Mouse (Mus musculus): ENCODE results near the gene Gabrd. TPM values are rescaled to one million over a fixed set of nuclear protein-coding genes. Genes with fewer than 3 reads are reported as not detected.

Gabrd gene
- not detected for polyA plus RNA-seq (2014; fragmentation: Illumina TruSeq; extraction: RNeasy Lipid Tissue Mini Kit (QIAGEN cat#74804); ENCODE audit: low read depth, low replicate concordance)

DNA sequence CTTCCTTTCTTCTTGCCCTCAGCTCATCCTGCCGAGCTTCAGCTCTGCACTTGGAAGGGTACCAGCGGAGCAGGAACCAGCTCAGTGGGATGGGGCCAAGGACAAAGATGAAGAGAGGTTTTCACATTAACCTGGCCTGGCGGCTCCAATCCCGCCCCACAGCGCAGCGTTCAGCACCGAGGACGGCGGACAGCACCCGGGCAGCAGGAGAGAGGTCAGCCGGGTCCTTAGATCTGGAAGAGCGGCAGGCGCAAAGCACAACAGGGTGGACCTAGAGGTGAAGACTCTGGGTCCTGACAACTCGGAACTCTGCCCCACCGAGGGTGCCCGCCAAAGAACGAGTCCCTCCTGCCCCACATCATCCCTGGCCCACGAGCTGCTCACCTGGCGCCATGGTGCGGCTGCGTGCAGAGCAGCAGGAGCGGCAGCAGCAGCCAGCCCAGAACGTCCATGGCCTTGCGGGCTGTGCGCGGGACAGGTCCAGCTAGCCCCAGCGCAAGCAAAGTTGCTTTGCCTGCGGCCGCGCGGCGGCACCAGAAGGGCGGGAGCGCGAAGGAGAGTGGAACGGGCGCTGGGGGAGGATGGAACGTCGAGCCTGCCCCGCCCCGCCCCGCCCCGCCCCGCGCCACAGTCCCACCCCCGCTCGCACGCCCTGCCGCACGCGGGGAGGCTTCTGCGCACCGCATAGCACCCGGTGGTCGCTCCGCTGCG lies at the start of gene Gabrd:
Gene Gabrd, minus strand, starts transcription at position 602 of the 711 bp plus-strand sequence.

GRCm38 (mm10) chr4:155409058-155409776 lies 11.3 kb upstream of the Gabrd start, which contains the start of gene Cfap74:
Gene Cfap74 (plus strand): TSS chr4:155409190.

DNA sequence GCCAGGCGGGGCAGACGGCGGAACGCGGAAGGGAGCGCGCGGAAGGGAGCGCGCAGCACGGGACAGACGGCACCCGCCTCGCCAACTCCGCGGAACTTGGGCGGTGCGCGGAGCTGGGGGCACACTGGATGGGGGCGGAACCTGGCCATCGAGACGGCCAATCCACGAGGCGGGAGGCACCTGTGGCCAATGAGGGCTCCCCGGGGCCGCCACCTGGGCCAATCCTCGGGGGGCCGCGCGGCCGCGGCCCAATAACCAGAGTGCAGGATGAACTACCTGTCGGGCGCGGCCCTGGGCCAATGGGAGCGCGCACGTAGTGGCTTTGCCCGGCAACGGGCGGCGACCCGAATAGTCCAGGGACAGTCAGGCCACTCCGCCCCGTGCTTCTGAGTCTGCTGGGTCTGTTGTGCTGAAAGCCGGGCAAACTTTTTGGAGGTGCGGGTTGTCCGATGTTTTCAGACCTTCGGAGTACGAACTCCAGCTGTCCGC lies 36.6 kb downstream of the Gabrd start, which contains the start of gene Prkcz:
Gene Prkcz, minus strand, starts transcription at position 59 of the 489 bp plus-strand sequence.

Other genes with a start within 250 kb of the Gabrd start
- 15.2 TPM for gene Ski, start 175.5 kb downstream of the Gabrd start, polyA plus RNA-seq (2014; fragmentation: Illumina TruSeq; extraction: RNeasy Lipid Tissue Mini Kit (QIAGEN cat#74804); ENCODE audit: low read depth, low replicate concordance)
- 1.6 TPM for gene Faap20, start 148.3 kb downstream of the Gabrd start, polyA plus RNA-seq (2014; fragmentation: Illumina TruSeq; extraction: RNeasy Lipid Tissue Mini Kit (QIAGEN cat#74804); ENCODE audit: low read depth, low replicate concordance)
- 3.4 TPM for gene Prkcz, start 36.8 kb downstream of the Gabrd start, polyA plus RNA-seq (2014; fragmentation: Illumina TruSeq; extraction: RNeasy Lipid Tissue Mini Kit (QIAGEN cat#74804); ENCODE audit: low read depth, low replicate concordance)
- not detected for gene Cfap74, start 11.1 kb upstream of the Gabrd start, polyA plus RNA-seq (2014; fragmentation: Illumina TruSeq; extraction: RNeasy Lipid Tissue Mini Kit (QIAGEN cat#74804); ENCODE audit: low read depth, low replicate concordance)
- not detected for gene Tmem52, start 71.0 kb upstream of the Gabrd start, polyA plus RNA-seq (2014; fragmentation: Illumina TruSeq; extraction: RNeasy Lipid Tissue Mini Kit (QIAGEN cat#74804); ENCODE audit: low read depth, low replicate concordance)
- 39.2 TPM for gene Gnb1, start 93.2 kb upstream of the Gabrd start, polyA plus RNA-seq (2014; fragmentation: Illumina TruSeq; extraction: RNeasy Lipid Tissue Mini Kit (QIAGEN cat#74804); ENCODE audit: low read depth, low replicate concordance)
- gene Nadk, start 164.3 kb upstream of the Gabrd start, polyA plus RNA-seq (2014; fragmentation: Illumina TruSeq; extraction: RNeasy Lipid Tissue Mini Kit (QIAGEN cat#74804); ENCODE audit: low read depth, low replicate concordance), result 62.2 TPM
- 30.8 TPM for gene Slc35e2, start 203.3 kb upstream of the Gabrd start, polyA plus RNA-seq (2014; fragmentation: Illumina TruSeq; extraction: RNeasy Lipid Tissue Mini Kit (QIAGEN cat#74804); ENCODE audit: low read depth, low replicate concordance)
- gene Cdk11b, start 226.7 kb upstream of the Gabrd start, polyA plus RNA-seq (2014; fragmentation: Illumina TruSeq; extraction: RNeasy Lipid Tissue Mini Kit (QIAGEN cat#74804); ENCODE audit: low read depth, low replicate concordance), result 28.7 TPM
- gene Gm10563, start 247.3 kb upstream of the Gabrd start, polyA plus RNA-seq (2014; fragmentation: Illumina TruSeq; extraction: RNeasy Lipid Tissue Mini Kit (QIAGEN cat#74804); ENCODE audit: low read depth, low replicate concordance), result not detected